Comparison of ENCODE assay signal across 1 mouse cellular context in the genomic region with DNA sequence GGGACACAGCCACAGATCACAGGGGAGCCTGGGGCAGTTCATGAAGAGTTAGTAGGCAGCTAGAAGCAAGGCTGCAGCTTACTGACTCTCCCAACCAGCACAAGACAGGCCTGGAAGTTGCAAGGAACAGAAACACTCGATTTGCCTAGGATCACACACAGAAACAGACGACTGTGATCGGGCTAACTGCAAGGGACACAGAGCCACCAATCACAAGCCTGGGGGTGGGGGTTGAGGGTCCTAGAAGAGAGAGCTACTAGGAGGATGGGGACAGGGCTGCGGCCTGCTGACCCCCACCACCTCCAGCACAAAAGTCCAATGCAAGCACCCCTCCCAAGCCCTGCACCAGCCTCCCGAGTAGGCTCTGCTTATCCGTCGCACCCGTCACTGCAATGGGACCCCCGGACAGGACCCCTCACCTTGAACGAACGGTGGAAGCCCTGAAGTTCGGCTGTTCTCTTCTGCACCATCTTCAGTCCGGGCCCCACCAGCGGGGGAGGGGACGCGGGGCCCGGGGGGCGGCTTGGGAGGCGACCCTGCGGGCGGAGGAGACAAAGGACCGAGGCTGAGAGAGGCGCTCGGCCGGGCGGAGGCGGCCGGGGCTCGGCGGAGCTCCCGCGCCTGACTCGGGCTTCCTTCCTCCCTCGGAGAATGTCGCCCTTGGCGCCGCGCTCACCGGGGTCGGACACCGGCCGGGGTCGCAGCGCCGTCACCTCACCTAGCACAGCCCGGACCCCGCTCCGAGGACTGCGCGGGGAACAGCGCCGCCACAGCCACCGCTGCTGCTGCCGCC.
TF ChIP-seq lines count a peak whose summit lies in the region.

No protein-coding gene starts in this region.

TF ChIP-seq in ES-E14, 5 proteins besides CTCF, POLR2A, EP300 and RAD21:
- TF ChIP-seq ZC3H11A (IDR thresholded peaks at IDR 0.05; ENCODE audit: borderline replicate concordance, low read depth, low read length) (no peak), MAFK (IDR thresholded peaks at IDR 0.05; ENCODE audit: insufficient read depth, low read depth, low read length) (no peak), HCFC1 (IDR thresholded peaks at IDR 0.05; ENCODE audit: borderline replicate concordance, insufficient read depth, low read length) (no peak), ZNF384 (IDR thresholded peaks at IDR 0.05; ENCODE audit: low read depth, low read length) (no peak), CHD2 (IDR thresholded peaks at IDR 0.05; ENCODE audit: low read depth, low read length) (no peak)
TF ChIP-seq in ES-E14: peak in this region for 0.
